Mouse (Mus musculus): ENCODE data around the gene Schip1.

GRCm38 (mm10) chr3:68587567-68588245 is 523.1 kb downstream of the Schip1 start:
- TF ChIP-seq CTCF (IDR thresholded peaks at IDR 0.05; ENCODE audit: insufficient read depth, low read length) (no peak), POLR2A (IDR thresholded peaks at IDR 0.05; ENCODE audit: borderline replicate concordance, extremely low read depth, low read depth, low read length) (no peak)

Measured in lung, adult 2 months (tissue).